Mouse (Mus musculus): ENCODE data around the gene Dqx1. TPM values are rescaled to one million over a fixed set of nuclear protein-coding genes. Genes with fewer than 3 reads are reported as not detected.

The Dqx1 gene
- polyA plus RNA-seq (2014; fragmentation: Illumina TruSeq; extraction: RNeasy Lipid Tissue Mini Kit (QIAGEN cat#74804); ENCODE audit: insufficient read depth, low read depth, low replicate concordance) = 2.2 TPM

DNA sequence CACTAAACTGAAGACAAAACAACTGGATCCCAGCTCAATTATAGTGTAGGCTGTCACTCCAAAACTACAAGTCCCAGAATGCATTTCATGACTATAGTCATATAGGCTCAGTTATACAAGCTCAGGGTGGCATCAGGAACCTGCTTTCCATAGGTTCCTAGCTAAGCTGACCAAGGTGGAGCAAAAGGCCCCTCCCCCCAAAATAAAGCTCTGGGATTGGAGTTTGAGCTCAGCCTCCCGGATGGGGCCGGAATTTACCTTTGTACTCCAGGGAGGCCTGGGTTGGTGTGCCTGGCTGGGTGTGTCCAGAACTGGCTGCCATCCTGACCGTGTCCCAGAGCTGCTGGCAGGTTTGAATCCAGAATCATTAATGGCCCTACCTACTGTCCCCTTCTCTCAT lies at the start of gene Dqx1:
Gene Dqx1, plus strand, starts transcription at position 55 of the 400 bp plus-strand sequence.

DNA sequence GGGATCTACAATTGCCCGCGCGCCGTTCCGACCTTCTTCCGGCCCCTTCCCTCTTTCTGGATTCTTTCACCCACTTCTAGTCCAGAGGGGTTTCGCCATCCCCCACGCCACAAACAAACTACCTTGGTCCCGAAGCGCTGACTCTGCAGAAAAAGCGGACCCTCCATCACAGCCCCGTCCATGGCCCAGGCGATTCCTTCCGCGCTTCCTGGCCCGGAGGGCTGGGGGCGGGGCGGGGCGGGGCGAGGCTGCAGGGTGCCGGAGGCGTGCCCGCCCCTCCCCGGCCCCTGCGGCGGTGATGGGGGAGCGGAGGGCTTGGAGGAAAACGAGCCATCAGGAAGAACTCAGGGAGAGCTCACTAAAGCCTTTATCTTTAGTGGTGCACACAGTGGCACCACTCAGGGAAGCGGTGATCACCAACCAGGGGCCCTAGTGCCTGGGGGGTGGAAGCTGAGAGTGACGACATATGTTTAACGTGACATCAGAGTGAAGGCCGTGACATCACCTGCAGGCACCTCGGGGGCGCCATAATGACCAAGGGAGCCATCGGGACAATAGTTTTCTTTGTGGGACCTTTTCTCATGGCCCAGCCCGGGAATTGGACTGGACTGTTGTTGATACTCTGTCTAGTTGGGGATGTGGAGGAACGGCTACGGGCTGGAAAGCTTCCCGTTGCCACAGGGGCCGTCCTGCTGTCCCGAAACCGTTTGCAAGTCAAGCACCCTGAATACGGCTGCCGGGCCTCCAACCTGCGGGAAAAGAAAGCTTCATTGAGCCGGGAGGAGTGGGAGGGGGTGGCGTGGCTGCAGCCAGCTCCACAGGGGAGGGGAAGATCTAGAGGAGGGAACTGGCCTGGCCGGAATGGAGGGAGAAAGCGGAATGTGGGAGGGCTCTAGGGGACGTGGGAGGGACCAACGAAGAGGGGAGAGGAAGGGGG lies 24.1 kb upstream of the Dqx1 start, which contains the start of the genes Dok1 and Loxl3:
Gene Dok1, minus strand, starts transcription at position 223 of the 937 bp plus-strand sequence.
Gene Loxl3, plus strand, starts transcription at position 925 of the 937 bp plus-strand sequence.

DNA sequence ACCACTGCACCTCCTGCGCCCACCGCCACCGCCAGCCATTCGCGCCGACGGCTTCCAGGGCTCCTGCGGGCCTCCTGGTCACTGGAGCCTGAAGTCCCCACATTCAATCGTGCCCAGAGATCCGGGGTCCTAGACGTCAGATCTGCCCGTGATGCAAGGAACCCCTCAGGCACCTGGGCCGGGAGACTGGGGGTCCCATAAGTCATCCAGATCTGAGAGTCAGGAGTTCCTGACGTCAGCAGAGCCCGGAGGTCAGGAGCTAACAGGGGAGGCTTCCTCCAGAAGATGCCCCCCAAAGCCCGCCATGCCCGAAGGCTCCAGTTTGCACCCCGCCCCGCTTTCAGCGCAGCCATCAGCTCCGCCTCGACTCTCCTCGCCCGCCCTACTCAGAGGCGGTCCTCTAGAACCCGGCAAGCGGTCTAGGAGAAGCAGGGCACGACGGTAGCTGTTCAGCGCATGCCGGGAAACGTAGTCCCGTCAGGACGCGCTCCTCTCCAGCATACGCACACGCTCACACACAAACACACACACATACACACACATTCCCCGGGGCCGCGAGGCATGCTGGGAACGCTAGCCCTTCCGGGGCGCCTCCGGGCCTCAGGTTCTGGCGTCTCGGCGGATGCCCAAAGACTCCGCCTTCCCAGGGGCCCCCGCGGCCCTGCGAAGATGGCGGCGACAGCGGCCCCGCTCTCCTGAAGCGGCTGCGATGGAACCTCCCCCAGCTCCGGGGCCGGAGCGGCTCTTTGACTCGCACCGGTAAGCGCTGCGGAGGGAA lies 3.4 kb upstream of the Dqx1 start, which contains the start of gene Aup1:
Gene Aup1, plus strand, starts transcription at position 448 of the 778 bp plus-strand sequence.

DNA sequence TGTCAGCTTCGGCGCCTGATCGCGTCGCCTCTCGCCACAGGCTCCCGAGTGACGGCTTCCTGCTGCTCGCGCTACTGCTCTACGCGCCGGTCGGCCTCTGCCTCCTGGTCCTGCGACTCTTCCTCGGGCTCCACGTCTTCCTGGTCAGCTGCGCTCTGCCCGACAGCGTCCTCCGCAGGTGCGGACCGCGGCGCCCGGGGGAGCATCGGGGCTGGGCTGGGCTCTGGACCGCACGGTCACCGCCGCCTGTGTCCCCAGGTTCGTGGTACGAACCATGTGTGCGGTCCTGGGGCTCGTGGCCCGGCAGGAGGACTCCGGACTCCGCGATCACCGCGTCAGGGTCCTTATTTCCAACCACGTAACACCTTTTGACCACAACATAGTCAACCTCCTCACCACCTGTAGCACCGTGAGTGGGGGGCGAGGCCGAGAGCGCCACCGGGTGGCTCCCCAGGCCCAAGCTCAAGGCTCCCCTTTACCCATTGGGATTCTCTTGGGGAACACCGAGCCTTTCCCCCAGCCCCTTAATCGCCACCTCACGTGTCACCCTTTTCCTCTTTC lies 2.7 kb upstream of the Dqx1 start, which contains the start of gene Htra2:
Gene Htra2, minus strand, starts transcription at position 403 of the 561 bp plus-strand sequence.

DNA sequence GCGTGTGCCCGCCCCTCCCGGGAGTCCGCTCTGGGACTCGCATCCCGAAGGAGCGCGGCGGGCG lies 12.4 kb downstream of the Dqx1 start, which contains the start of gene Tlx2:
Gene Tlx2, minus strand, starts transcription at position 47 of the 64 bp plus-strand sequence.

DNA sequence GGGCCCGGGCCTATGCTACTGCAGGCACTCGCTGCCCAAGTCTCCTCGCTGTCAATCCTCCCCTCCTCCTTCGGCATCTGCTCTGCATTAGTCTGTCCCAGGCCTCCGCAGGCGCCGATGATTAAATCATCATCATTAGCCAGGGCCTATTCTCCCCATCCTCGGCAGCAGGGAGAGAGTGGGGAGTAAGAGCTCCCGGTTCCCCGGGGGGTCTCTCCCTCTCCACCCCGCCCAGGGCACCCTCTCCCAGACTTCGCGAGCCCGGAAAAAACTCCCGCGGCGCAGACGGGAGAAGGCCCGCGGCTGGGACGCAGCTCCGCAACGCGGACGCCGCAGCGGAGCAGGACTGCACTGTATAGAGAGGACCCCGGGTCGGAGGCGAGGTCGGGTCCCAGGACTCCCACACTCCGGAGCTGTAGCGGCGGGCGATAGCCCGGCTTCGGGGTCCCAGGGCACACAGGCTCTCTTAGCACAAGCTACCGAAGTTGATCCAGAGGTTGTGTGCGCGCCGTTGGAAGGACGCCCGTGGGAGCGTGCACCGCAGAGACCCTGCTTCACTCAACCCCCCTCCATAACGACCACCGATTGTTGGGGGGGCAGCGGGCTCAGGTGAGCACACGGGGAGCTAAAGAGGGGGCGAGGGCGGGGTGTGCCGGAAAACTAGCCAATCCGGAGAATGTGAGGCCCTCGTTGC lies 20.1 kb downstream of the Dqx1 start, which contains the start of gene Pcgf1:
Gene Pcgf1, plus strand, starts transcription at position 240 of the 694 bp plus-strand sequence.

DNA sequence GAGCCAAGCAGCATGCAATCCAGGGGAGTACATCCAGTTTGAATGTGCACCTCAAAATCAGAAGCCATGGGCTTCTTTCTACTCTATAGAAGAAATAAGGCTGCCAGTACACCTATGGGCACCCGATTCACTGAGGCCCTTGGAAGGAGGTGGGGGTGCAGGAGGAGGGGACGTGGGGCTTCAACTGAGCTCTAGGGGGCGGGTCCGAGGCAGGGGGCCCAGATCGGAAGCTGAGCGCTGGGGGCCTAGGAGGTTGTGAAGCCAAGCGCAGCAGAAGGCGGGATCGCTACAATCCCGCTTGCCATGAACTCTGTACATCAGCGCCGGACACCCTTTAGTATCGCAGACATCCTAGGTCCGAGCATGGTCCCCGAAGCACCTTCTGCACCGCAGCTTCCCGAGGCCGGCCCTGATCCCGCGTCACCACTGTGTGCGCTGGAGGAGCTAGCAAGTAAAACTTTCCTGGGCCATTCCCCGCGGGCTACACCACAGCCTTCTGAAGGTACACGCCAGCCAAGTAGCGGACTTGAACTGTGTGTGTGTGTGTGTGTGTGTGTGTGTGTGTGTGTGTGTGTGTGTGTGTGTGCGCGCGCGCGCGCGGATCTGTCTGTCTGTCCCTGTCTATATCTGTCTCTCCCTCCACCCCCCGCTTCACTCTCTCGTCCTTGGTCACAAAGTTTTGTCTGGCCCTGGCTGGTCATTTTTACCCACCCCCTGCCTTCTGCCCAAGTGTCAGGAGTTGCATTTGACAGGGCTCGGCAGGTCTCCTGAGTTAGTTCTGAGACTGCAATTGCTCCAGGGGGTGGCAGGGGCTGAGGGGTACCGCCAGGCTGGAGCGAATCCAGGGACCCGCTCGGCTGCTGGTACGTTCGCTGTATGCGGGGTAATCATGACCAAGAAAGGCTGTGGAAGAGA lies 28.7 kb downstream of the Dqx1 start, which contains the start of gene Lbx2:
Gene Lbx2, plus strand, starts transcription at position 247 of the 915 bp plus-strand sequence.

DNA sequence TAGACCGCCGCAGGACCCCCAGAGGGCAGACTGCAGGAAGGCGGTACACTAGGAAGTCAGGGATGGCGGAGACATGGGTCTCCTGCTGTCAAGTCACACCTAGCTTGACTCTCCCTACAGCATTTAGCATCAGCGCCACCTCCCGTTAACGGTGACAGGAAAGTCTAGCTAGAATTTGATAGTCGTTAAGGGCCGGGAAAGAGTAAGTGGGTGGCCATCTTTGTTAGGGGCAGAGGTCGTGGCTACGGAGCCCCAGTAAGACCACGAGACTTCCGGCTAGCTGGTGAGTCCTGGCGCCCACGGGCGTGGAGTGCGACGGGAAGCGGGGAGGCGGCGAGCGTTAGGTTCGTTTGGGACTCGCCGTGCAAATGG lies 43.7 kb downstream of the Dqx1 start, which contains the start of the genes Ccdc142 and Gm42688:
Gene Ccdc142, plus strand, starts transcription at position 286 of the 372 bp plus-strand sequence.
Gene Gm42688, plus strand, starts transcription at position 302 of the 372 bp plus-strand sequence.

DNA sequence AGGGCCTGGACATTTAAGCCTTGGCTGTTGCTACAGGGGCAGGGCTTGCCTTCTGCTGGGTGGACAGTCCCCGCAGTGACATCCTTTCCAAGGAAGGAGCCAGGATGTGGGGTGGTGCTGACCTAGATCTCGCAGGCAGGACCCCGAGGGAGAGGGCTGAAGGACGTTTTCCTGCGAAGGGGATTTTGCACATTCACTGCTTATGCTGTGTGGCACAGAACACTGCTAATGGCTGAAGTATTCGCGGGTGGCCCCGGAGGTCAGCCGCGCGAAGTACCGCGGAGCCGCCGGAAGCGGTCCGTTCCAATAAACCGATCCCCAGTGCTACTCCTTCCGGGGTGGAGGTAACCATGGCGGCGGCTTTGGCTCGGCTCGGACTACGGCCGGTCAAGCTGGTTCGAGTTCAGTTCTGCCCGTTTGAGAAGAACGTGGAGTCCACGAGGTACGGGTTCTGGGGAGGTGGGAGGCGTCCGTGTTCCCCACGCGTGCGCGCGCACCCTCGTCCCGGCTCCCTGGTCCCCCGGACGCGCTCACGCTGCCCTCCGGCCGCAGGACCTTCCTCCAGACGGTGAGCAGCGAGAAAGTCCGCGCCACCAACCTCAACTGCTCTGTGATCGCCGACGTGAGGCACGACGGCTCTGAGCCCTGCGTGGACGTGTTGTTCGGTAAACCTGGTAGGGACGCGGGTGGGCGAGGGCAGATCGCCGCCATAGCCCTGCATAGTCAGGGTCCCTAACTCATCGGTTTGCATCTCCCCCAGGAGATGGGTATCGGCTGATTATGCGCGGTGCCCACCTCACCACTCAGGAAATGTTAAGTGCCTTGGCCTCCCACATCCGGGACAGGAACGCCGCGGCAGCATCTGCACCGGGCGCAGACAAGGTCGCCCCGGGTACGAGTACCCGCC lies 51.4 kb downstream of the Dqx1 start, which contains the start of gene Mrpl53:
Gene Mrpl53, plus strand, starts transcription at position 279 of the 907 bp plus-strand sequence.

DNA sequence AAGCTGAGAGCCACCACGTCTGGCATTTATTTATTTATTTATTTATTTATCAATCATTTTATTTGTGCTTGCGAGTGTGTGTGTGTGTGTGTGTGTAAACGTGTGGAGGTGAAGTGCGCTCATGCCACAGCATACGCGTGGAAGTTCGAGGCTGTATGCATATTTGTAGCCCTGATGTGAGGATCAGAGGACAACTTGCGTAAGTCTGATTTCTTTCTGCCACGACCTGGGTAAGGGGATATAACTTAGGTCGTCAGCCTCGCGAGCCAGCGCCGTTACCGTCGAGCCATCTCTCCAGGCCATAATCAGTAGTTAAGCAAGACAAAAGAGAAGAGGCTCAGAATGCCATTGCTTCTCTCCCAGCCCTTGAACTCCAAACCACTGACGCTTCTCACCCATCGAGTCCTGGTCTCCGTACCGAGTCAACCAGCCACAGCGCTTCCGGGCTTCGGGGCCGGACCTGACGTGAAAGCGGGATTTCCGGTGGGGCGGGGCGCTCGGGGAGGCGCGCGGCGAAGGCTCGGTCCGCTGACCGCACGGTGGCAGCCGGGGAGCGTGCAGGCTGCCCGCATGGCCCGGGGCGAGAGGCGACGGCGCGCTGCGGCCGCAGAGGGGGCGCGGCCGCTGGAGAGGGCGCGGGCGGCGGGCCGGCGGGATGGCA lies 57.5 kb downstream of the Dqx1 start, which contains the start of gene Mogs:
Gene Mogs, plus strand, starts transcription at position 486 of the 661 bp plus-strand sequence.

Other genes starting within 250 kb of the Dqx1 start
- gene Sema4f, start 118.1 kb upstream of the Dqx1 start, polyA plus RNA-seq (2014; fragmentation: Illumina TruSeq; extraction: RNeasy Lipid Tissue Mini Kit (QIAGEN cat#74804); ENCODE audit: insufficient read depth, low read depth, low replicate concordance) = 5.8 TPM
- gene M1ap, start 110.9 kb upstream of the Dqx1 start, polyA plus RNA-seq (2014; fragmentation: Illumina TruSeq; extraction: RNeasy Lipid Tissue Mini Kit (QIAGEN cat#74804); ENCODE audit: insufficient read depth, low read depth, low replicate concordance) = 2.0 TPM
- gene Dok1, start 24.4 kb upstream of the Dqx1 start, polyA plus RNA-seq (2014; fragmentation: Illumina TruSeq; extraction: RNeasy Lipid Tissue Mini Kit (QIAGEN cat#74804); ENCODE audit: insufficient read depth, low read depth, low replicate concordance) = 16.3 TPM
- 3.4 TPM for gene Loxl3, start 23.7 kb upstream of the Dqx1 start, polyA plus RNA-seq (2014; fragmentation: Illumina TruSeq; extraction: RNeasy Lipid Tissue Mini Kit (QIAGEN cat#74804); ENCODE audit: insufficient read depth, low read depth, low replicate concordance)
- 127 TPM for gene Aup1, start 3.3 kb upstream of the Dqx1 start, polyA plus RNA-seq (2014; fragmentation: Illumina TruSeq; extraction: RNeasy Lipid Tissue Mini Kit (QIAGEN cat#74804); ENCODE audit: insufficient read depth, low read depth, low replicate concordance)
- gene Htra2, start 2.6 kb upstream of the Dqx1 start, polyA plus RNA-seq (2014; fragmentation: Illumina TruSeq; extraction: RNeasy Lipid Tissue Mini Kit (QIAGEN cat#74804); ENCODE audit: insufficient read depth, low read depth, low replicate concordance) = 34.7 TPM
- not detected for gene Tlx2, start 12.4 kb downstream of the Dqx1 start, polyA plus RNA-seq (2014; fragmentation: Illumina TruSeq; extraction: RNeasy Lipid Tissue Mini Kit (QIAGEN cat#74804); ENCODE audit: insufficient read depth, low read depth, low replicate concordance)
- 16.3 TPM for gene Pcgf1, start 20.0 kb downstream of the Dqx1 start, polyA plus RNA-seq (2014; fragmentation: Illumina TruSeq; extraction: RNeasy Lipid Tissue Mini Kit (QIAGEN cat#74804); ENCODE audit: insufficient read depth, low read depth, low replicate concordance)
- 2.9 TPM for gene Lbx2, start 28.5 kb downstream of the Dqx1 start, polyA plus RNA-seq (2014; fragmentation: Illumina TruSeq; extraction: RNeasy Lipid Tissue Mini Kit (QIAGEN cat#74804); ENCODE audit: insufficient read depth, low read depth, low replicate concordance)
- gene Ccdc142, start 43.8 kb downstream of the Dqx1 start, polyA plus RNA-seq (2014; fragmentation: Illumina TruSeq; extraction: RNeasy Lipid Tissue Mini Kit (QIAGEN cat#74804); ENCODE audit: insufficient read depth, low read depth, low replicate concordance) = 1.3 TPM
- 1.8 TPM for gene Gm42688, start 43.8 kb downstream of the Dqx1 start, polyA plus RNA-seq (2014; fragmentation: Illumina TruSeq; extraction: RNeasy Lipid Tissue Mini Kit (QIAGEN cat#74804); ENCODE audit: insufficient read depth, low read depth, low replicate concordance)
- gene Mrpl53, start 51.2 kb downstream of the Dqx1 start, polyA plus RNA-seq (2014; fragmentation: Illumina TruSeq; extraction: RNeasy Lipid Tissue Mini Kit (QIAGEN cat#74804); ENCODE audit: insufficient read depth, low read depth, low replicate concordance) = 86.8 TPM
- gene Mogs, start 57.7 kb downstream of the Dqx1 start, polyA plus RNA-seq (2014; fragmentation: Illumina TruSeq; extraction: RNeasy Lipid Tissue Mini Kit (QIAGEN cat#74804); ENCODE audit: insufficient read depth, low read depth, low replicate concordance) = 17.2 TPM
- 67.8 TPM for gene Wbp1, start 63.7 kb downstream of the Dqx1 start, polyA plus RNA-seq (2014; fragmentation: Illumina TruSeq; extraction: RNeasy Lipid Tissue Mini Kit (QIAGEN cat#74804); ENCODE audit: insufficient read depth, low read depth, low replicate concordance)
- gene Ino80b, start 67.6 kb downstream of the Dqx1 start, polyA plus RNA-seq (2014; fragmentation: Illumina TruSeq; extraction: RNeasy Lipid Tissue Mini Kit (QIAGEN cat#74804); ENCODE audit: insufficient read depth, low read depth, low replicate concordance) = 19.2 TPM
- 22.6 TPM for gene Rtkn, start 77.6 kb downstream of the Dqx1 start, polyA plus RNA-seq (2014; fragmentation: Illumina TruSeq; extraction: RNeasy Lipid Tissue Mini Kit (QIAGEN cat#74804); ENCODE audit: insufficient read depth, low read depth, low replicate concordance)
- 6.7 TPM for gene Wdr54, start 98.6 kb downstream of the Dqx1 start, polyA plus RNA-seq (2014; fragmentation: Illumina TruSeq; extraction: RNeasy Lipid Tissue Mini Kit (QIAGEN cat#74804); ENCODE audit: insufficient read depth, low read depth, low replicate concordance)
- 3.6 TPM for gene 1700003E16Rik, start 98.6 kb downstream of the Dqx1 start, polyA plus RNA-seq (2014; fragmentation: Illumina TruSeq; extraction: RNeasy Lipid Tissue Mini Kit (QIAGEN cat#74804); ENCODE audit: insufficient read depth, low read depth, low replicate concordance)
- 44.7 TPM for gene Dctn1, start 108.1 kb downstream of the Dqx1 start, polyA plus RNA-seq (2014; fragmentation: Illumina TruSeq; extraction: RNeasy Lipid Tissue Mini Kit (QIAGEN cat#74804); ENCODE audit: insufficient read depth, low read depth, low replicate concordance)
- 8.0 TPM for gene Slc4a5, start 162.0 kb downstream of the Dqx1 start, polyA plus RNA-seq (2014; fragmentation: Illumina TruSeq; extraction: RNeasy Lipid Tissue Mini Kit (QIAGEN cat#74804); ENCODE audit: insufficient read depth, low read depth, low replicate concordance)